Mouse (Mus musculus) cerebellum, adult 11 months (tissue): Measurements from ENCODE around the gene Eef2k.
"Not testable (repeated sequence)": the region's sequence is repeated elsewhere in the genome, so short reads cannot be mapped to it uniquely, and the experiment has no call there.

ENCODE experiments used
- DNase-seq: peaks from one replicate; pipeline ENCODE4 v3.0.0; 2022

The Eef2k gene

GRCm38 (mm10) chr7:120882674-120883073, 40.0 kb downstream of the Eef2k start:
- no peak for DNase-seq

DNA sequence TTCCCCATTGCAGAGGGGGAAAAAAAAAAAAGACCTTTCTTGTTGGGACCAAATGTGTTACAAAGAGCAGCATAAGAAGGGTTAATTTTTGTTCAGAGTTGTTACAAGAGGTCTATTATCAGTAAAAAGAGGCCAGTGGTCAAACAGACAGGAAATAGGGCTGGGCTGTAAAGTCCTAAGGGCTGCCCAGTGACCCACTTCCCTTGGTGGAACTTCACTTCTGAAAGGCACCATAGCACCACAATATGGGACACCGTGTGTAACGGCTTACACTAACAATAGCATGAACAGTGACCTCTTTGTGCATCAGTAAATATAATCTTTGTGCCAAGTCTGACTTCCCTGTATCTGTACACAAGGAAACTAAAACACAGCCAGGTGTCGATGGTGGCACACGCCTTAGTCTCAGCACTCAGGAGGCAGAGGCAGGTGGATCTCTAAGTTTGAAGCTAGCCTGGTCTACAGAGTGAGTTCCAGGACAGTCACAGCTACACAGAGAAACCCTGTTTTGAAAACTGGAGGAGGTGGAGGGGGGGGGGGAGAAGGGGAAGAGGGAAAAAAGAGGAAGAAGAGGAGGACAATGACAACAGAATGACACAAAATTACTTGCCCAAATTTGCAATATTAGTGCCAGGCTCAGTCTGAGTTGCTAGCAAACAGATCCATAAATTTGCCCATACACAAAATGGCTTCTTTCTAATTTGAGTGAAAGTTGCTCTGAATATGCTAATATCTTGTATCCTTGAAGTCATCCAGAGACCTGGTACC, 41.1 kb downstream of the Eef2k start:
- no peak for DNase-seq

DNA sequence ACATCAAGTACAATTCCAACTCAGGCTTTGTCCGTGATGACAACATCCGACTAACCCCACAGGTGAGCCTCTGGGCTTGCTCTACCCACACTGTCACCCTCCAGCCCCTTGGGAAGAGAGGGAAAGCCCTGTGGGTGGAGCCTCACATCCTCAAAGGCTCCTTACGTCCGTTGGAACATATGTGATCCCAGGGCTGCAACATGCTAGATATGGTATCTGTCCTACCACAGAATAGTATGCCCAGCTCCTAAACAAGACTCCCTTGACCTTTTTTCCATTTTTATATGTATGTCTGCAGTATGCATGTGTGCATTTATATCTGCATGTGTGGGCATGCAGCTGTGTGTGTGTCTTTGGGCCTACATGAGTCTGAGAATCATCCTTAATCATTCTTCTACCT, 42.1 kb downstream of the Eef2k start:
- no peak for DNase-seq

DNA sequence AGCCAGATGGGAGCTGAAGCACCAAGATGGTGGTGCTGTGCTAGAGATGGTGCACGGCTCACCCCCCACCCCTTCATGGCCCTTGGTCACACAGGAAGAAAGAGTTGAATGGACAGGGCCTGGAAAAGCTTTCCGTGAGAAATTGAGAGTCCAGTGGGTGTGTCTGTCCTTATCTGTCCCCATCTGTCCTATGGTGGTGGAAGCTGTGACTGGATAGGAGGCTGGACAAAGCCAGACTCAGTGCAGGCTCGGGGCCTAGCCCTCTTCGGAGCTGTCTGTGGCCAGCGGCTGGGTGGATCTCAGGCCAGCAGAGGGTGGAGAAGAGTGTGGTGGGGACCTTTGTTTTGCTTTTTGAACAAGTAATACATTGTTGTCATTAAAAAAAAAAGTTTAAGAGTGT, 50.5 kb downstream of the Eef2k start:
- no peak for DNase-seq

GRCm38 (mm10) chr7:120897054-120897453, 54.4 kb downstream of the Eef2k start:
- no peak for DNase-seq

GRCm38 (mm10) chr7:120897711-120898335, 55.2 kb downstream of the Eef2k start:
- peak; percentile 46 for DNase-seq

- no peak for DNase-seq
Measured at GRCm38 (mm10) chr7:120900191-120900590, 57.6 kb downstream of the Eef2k start.

- DNase-seq = no peak
Measured at GRCm38 (mm10) chr7:120901701-120902100, 59.1 kb downstream of the Eef2k start.

DNA sequence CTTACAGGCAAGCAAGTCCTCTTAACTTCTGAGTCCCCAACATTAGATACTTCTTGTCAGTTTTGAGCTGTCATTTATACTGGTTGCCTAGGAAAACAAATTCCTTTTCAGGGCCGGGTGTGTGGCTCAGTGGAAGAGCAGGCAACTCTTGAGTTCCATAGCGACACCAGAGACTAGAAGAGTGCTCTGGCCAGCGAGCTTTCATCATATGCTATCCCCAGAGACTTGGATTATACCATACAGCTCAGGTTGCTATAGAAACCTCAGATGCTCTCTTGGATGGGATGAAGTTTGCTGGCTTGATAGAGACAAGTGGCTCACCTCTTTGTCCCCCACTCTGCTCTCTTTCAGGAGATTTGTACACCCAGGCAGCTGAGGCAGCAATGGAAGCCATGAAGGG, 60.3 kb downstream of the Eef2k start:
- no peak for DNase-seq

DNA sequence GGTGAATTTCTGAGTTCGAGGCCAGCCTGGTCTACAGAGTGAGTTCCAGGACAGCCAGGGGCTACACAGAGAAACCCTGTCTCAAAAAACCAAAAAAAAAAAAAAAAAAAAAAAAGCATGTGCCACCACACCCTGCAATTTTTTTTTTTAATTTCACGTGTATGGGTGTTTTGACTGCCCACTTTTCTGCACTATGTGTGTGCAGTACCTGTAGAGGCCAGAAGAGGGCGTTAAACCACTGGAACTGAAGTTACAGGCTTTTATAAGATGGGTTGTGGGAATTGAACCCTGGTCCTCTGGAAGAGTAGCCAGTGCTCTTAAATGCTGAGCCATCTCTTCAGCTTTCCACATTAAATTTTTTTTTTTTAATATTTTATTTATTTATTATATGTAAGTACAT, 67.5 kb downstream of the Eef2k start:
- DNase-seq = not testable (repeated sequence)

- not testable (repeated sequence) for DNase-seq
Measured at GRCm38 (mm10) chr7:120911268-120911667, 68.6 kb downstream of the Eef2k start.

- no peak for DNase-seq
Measured at GRCm38 (mm10) chr7:120913332-120913731, 70.7 kb downstream of the Eef2k start.

DNA sequence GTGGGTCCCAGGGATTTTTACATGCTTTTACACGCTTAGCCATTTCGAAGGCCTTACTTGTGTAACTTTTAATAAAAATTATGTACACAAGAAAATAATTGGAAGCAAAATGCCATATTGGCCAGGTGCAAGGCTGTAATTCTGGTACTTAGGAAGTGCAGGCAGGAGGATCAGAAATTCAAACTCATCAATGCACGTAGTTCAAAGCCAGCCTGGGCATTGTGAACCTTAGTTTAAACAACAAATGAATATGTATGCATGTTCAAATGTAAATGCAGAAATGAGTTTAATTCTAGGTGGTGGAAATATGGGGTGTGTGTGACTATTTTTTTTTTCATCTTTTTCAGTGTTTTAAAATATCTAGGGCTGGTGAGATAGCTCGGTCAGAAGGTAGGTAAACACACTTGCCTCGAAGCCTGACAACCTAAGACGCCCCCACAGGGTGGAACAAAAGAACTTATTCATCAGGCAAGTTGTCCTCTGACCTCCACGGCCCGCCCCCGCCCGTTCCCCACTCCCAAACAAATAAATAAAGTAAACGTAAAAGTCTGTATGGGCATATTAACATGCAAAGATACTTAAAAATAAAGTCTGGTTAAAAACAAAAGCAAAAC, 73.7 kb downstream of the Eef2k start:
- no peak for DNase-seq

- no peak for DNase-seq
Measured at GRCm38 (mm10) chr7:120917279-120917591, 74.6 kb downstream of the Eef2k start.

- peak; percentile 99 for DNase-seq
Measured at GRCm38 (mm10) chr7:120917592-120918461, 75.2 kb downstream of the Eef2k start, which contains the start of gene Polr3e. Gene Polr3e, plus strand, starts transcription at chr7:120917744.

- peak; percentile 57 for DNase-seq
Measured at GRCm38 (mm10) chr7:120918526-120918962, 75.9 kb downstream of the Eef2k start.

- no peak for DNase-seq
Measured at GRCm38 (mm10) chr7:120933110-120933509, 90.5 kb downstream of the Eef2k start.

GRCm38 (mm10) chr7:120933680-120934195, 91.1 kb downstream of the Eef2k start:
- no peak for DNase-seq

- DNase-seq = no peak
Measured at GRCm38 (mm10) chr7:120934716-120935115, 92.1 kb downstream of the Eef2k start.

- DNase-seq = no peak
Measured at GRCm38 (mm10) chr7:120936522-120936921, 93.9 kb downstream of the Eef2k start.

- no peak for DNase-seq
Measured at GRCm38 (mm10) chr7:120938206-120938605, 95.6 kb downstream of the Eef2k start.

DNA sequence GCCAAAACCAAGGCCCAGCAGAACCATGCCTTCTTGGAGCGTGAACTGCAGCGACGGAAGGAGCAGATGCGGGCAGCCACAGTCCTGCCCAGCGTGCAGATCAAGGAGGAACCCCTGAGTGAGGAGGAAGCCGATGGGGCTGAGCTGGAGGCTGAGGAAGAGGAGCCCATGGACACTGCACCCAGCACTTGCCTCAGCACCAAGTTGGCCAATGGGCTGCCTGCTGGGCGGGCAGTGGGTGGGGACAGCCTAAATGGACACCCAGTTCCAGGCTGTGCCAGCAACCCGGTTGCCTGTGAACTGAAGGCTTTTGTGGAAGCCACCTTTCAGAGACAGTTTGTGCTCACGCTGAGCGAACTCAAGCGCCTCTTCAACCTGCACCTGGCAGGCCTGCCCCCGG, 97.7 kb downstream of the Eef2k start:
- DNase-seq = no peak

DNA sequence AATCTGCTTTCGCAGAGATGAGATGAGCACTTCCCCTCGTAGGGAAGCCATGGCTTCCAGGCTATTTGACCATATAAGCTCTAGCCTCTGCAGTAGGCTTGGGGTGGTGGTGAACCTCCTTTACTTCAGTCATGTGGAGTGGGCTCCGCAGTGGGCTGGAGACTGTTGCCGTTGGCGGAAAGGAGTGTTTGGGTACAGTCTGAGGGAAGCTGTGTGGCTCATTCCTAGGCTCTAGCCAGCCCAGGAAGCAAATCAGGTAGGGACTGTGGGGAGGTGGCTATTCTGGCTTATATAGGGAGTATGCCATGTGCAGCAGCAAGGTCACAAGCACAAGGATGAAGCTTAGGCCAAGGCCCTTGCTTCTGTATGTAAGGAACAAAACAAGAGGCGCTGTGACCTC, 98.6 kb downstream of the Eef2k start:
- DNase-seq = no peak
